Mouse (Mus musculus) midbrain, embryonic 16.5 days (tissue): ENCODE data around the gene Myh13. TPM values are rescaled to one million over a fixed set of nuclear protein-coding genes. Genes with fewer than 3 reads are reported as not detected.

Source experiments
- ATAC-seq: fragments of 200-750 bp; cut with Nextera tagmentation; 2 replicates; pipeline ENCODE4 v1.8.0; 2017; ENCODE audit warnings: moderate TSS enrichment
- H3K27ac ChIP-seq: fragments of 300-500 bp; sonication (generic); 2 replicates; pipeline ENCODE4 v1.5.1; 2014; ENCODE audit warnings: mild to moderate bottlenecking, low read length, mixed read lengths
- H3K27me3 ChIP-seq: fragments of 300-500 bp; sonication (generic); 2 replicates; pipeline ENCODE4 v1.6.1; 2014; ENCODE audit warnings: low read depth, low read length, mixed read lengths; ENCODE audit not compliant: control insufficient read depth, insufficient read depth
- H3K36me3 ChIP-seq: fragments of 300-500 bp; sonication (generic); 2 replicates; pipeline ENCODE4 v1.6.1; 2014; ENCODE audit warnings: mild to moderate bottlenecking, low read length, moderate library complexity, mixed read lengths; ENCODE audit not compliant: control insufficient read depth, insufficient read depth
- H3K4me1 ChIP-seq: fragments of 300-500 bp; sonication (generic); 2 replicates; pipeline ENCODE4 v1.6.1; 2014; ENCODE audit warnings: mild to moderate bottlenecking, low read length, mixed read lengths; ENCODE audit not compliant: control insufficient read depth, insufficient read depth
- H3K4me2 ChIP-seq: fragments of 300-500 bp; sonication (generic); 2 replicates; pipeline ENCODE4 v1.6.1; 2014; ENCODE audit warnings: mild to moderate bottlenecking, low read length, mixed read lengths
- H3K4me3 ChIP-seq: fragments of 300-500 bp; sonication (generic); 2 replicates; pipeline ENCODE4 v1.5.1; 2014; ENCODE audit warnings: low read depth, mild to moderate bottlenecking, low read length, moderate library complexity, mixed read lengths
- H3K9ac ChIP-seq: fragments of 300-500 bp; sonication (generic); 2 replicates; pipeline ENCODE4 v1.6.1; 2014; ENCODE audit warnings: low read depth, low read length, mixed read lengths
- H3K9me3 ChIP-seq: fragments of 300-500 bp; sonication (generic); replicated peaks from 2 replicates; pipeline ENCODE4 v1.6.1; 2014; ENCODE audit warnings: mild to moderate bottlenecking, low read length, mixed read lengths; ENCODE audit not compliant: control insufficient read depth, poor library complexity, severe bottlenecking
- WGBS: fragments of 180-500 bp; shearing (Covaris S2); extraction: QIAGEN DNeasy Blood & Tissue Kit; methylation state at CpG from one replicate; pipeline ENCODE4 v1.1.7; 2014; 5-methylcytosine and 5-hydroxymethylcytosine counted together
- polyA plus RNA-seq: library from polyadenylated mRNA; unstranded; fragments of >200 nt; fragmentation: Nextera tagmentation; extraction: Ambion mirVana; gene quantifications from 2 replicates; pipeline ENCODE4 v1.2.1, GENCODE M21; 2015

The Myh13 gene
- polyA plus RNA-seq, 1 experiment from 2014 or later = 0.29 TPM

- H3K4me2 ChIP-seq = no peak overlapping the region
- H3K27me3 ChIP-seq = no peaks in the 10 kb centered on the region
- no peak for ATAC-seq
- WGBS = 57% methylated on average over 4 of the region's 4 CpGs
- no peak overlapping the region for H3K9ac ChIP-seq
- H3K4me1 ChIP-seq = no peaks in the 10 kb centered on the region
- H3K4me3 ChIP-seq = no peak overlapping the region
- H3K36me3 ChIP-seq = no peaks in the 10 kb centered on the region
- H3K9me3 ChIP-seq = no peaks in the 10 kb centered on the region
- no peak overlapping the region for H3K27ac ChIP-seq
Measured at GRCm38 (mm10) chr11:67353011-67353410, 31.6 kb downstream of the Myh13 start.

- H3K9ac ChIP-seq = no peak overlapping the region
- no peaks in the 10 kb centered on the region for H3K9me3 ChIP-seq
- no peaks in the 10 kb centered on the region for H3K27me3 ChIP-seq
- H3K4me3 ChIP-seq = no peak overlapping the region
- WGBS = 83% methylated on average over 10 of the region's 10 CpGs
- no peak for ATAC-seq
- H3K27ac ChIP-seq = no peak overlapping the region
- H3K4me1 ChIP-seq = no peaks in the 10 kb centered on the region
- H3K36me3 ChIP-seq = no peaks in the 10 kb centered on the region
- H3K4me2 ChIP-seq = no peak overlapping the region
Measured at GRCm38 (mm10) chr11:67358031-67358430, 36.6 kb downstream of the Myh13 start.

- WGBS = 95% methylated on average over 3 of the region's 3 CpGs
- ATAC-seq = no peak
- Histone ChIP-seq H3K36me3 (no peaks in the 10 kb centered on the region), H3K9me3 (no peaks in the 10 kb centered on the region), H3K27me3 (no peaks in the 10 kb centered on the region), H3K9ac (no peak overlapping the region), H3K27ac (no peak overlapping the region), H3K4me1 (no peaks in the 10 kb centered on the region), H3K4me2 (no peak overlapping the region), H3K4me3 (no peak overlapping the region)
Measured at GRCm38 (mm10) chr11:67362236-67362635, 40.8 kb downstream of the Myh13 start.

GRCm38 (mm10) chr11:67364551-67364950 lies 43.1 kb downstream of the Myh13 start:
- 92% methylated on average over 12 of the region's 12 CpGs for WGBS

GRCm38 (mm10) chr11:67364986-67365721 lies 43.7 kb downstream of the Myh13 start:
- no peak for ATAC-seq
- 95% methylated on average over 14 of the region's 14 CpGs for WGBS

More at GRCm38 (mm10) chr11:67364551-67364950, 43.1 kb downstream of the Myh13 start:
- H3K9ac ChIP-seq = no peak overlapping the region
- no peak overlapping the region for H3K4me2 ChIP-seq
- no peaks in the 10 kb centered on the region for H3K36me3 ChIP-seq
- no peaks in the 10 kb centered on the region for H3K27me3 ChIP-seq
- no peak overlapping the region for H3K4me3 ChIP-seq
- H3K27ac ChIP-seq = no peak overlapping the region
- H3K4me1 ChIP-seq = no peaks in the 10 kb centered on the region
- H3K9me3 ChIP-seq = no peaks in the 10 kb centered on the region
- ATAC-seq = no peak

GRCm38 (mm10) chr11:67366936-67367335 lies 45.5 kb downstream of the Myh13 start:
- no peak overlapping the region for H3K4me2 ChIP-seq
- ATAC-seq = no peak
- H3K27ac ChIP-seq = no peak overlapping the region
- no peaks in the 10 kb centered on the region for H3K36me3 ChIP-seq
- 67% methylated on average over 9 of the region's 9 CpGs for WGBS
- H3K27me3 ChIP-seq = no peaks in the 10 kb centered on the region
- H3K4me1 ChIP-seq = no peaks in the 10 kb centered on the region
- H3K4me3 ChIP-seq = no peak overlapping the region
- no peak overlapping the region for H3K9ac ChIP-seq
- H3K9me3 ChIP-seq = no peaks in the 10 kb centered on the region

More at GRCm38 (mm10) chr11:67364986-67365721, 43.7 kb downstream of the Myh13 start:
- H3K27ac ChIP-seq = no peak overlapping the region
- H3K9me3 ChIP-seq = no peaks in the 10 kb centered on the region
- H3K9ac ChIP-seq = no peak overlapping the region
- no peaks in the 10 kb centered on the region for H3K27me3 ChIP-seq
- no peaks in the 10 kb centered on the region for H3K4me1 ChIP-seq
- H3K4me2 ChIP-seq = no peak overlapping the region
- H3K36me3 ChIP-seq = no peaks in the 10 kb centered on the region
- H3K4me3 ChIP-seq = no peak overlapping the region

- WGBS = 69% methylated on average over 2 of the region's 2 CpGs
- Histone ChIP-seq H3K9ac (no peak overlapping the region), H3K4me3 (no peak overlapping the region), H3K9me3 (no peaks in the 10 kb centered on the region), H3K27me3 (no peaks in the 10 kb centered on the region), H3K36me3 (no peaks in the 10 kb centered on the region), H3K27ac (no peak overlapping the region), H3K4me1 (no peaks in the 10 kb centered on the region), H3K4me2 (no peak overlapping the region)
- ATAC-seq = no peak
Measured at GRCm38 (mm10) chr11:67373333-67373732, 51.9 kb downstream of the Myh13 start.

- Histone ChIP-seq H3K36me3 (no peaks in the 10 kb centered on the region), H3K9ac (no peak overlapping the region), H3K4me3 (no peak overlapping the region), H3K27ac (no peak overlapping the region), H3K4me2 (no peak overlapping the region), H3K27me3 (no peaks in the 10 kb centered on the region), H3K4me1 (no peaks in the 10 kb centered on the region; the same call in 1 of the 2 replicates), H3K9me3 (no peaks in the 10 kb centered on the region)
- ATAC-seq = no peak
Measured at GRCm38 (mm10) chr11:67376308-67376707, 54.9 kb downstream of the Myh13 start.

- WGBS = 25% methylated on average over 10 of the region's 10 CpGs
- no peak for ATAC-seq
- H3K36me3 ChIP-seq = no peaks in the 10 kb centered on the region
Measured at GRCm38 (mm10) chr11:67379703-67380510, 58.4 kb downstream of the Myh13 start.

More at GRCm38 (mm10) chr11:67379703-67380510, 58.4 kb downstream of the Myh13 start:
- no peak overlapping the region for H3K4me3 ChIP-seq
- no peaks in the 10 kb centered on the region for H3K27me3 ChIP-seq
- H3K27ac ChIP-seq = no peak overlapping the region
- H3K9ac ChIP-seq = no peak overlapping the region
- H3K4me1 ChIP-seq = no peaks in the 10 kb centered on the region; the same call in 1 of the 2 replicates
- H3K4me2 ChIP-seq = no peak overlapping the region
- no peaks in the 10 kb centered on the region for H3K9me3 ChIP-seq
